Mouse (Mus musculus): ENCODE data around the gene Skor1. TPM values are rescaled to one million over a fixed set of nuclear protein-coding genes. Genes with fewer than 3 reads are reported as not detected.

Gene Skor1
- total RNA-seq, 2 experiments from 2014 or later: 0.13 to 0.15 TPM

- DNase-seq (ENCODE audit: low spot score in 2 of 2): peak in 1 of 2 experiments; percentile 32
Observed at GRCm38 (mm10) chr9:63135801-63136200, 13.0 kb downstream of the Skor1 start.

DNA sequence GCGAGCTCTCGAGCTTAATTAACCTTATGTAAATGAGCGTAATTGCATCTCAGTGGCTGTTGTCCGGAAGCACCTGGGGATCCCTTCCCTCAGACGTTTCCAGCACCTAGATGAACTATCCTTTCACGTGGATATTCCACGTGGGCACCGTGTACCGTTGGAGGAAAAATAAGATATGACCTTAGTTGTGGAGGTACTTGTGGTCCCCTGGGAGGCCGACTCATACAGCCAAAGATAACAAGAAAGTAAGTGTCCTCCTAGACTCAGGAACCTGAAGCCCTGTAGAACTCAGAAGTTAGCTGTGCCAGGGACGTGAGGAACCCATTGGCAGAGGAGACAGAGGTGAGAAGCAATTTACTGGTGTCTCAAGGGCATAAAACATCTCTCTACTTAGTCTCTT is 13.4 kb downstream of the Skor1 start:
- DNase-seq (ENCODE audit: low spot score in 2 of 2): no peak

DNA sequence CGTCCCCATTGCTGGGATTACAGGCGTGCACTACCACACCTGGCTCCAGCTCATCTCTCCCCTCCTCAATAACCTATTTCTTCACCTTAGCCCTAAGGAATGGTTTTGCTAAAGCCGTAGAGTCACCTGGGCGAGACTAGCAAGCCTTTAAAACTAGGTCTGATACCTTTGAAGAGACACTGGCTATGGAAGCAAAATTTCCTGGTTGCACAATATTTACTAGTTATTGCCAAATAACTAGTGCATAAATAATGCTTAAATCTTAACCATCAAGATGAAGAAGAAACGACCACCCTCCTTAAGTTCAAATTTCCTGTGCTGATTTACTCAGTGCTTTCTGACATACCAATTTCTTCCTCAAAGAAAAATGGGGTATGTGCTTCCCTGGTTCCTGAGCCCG is 15.1 kb downstream of the Skor1 start:
- DNase-seq (ENCODE audit: low spot score in 2 of 2): no peak

GRCm38 (mm10) chr9:63132673-63133601 is 15.8 kb downstream of the Skor1 start:
- DNase-seq (ENCODE audit: low spot score in 2 of 2): peak; percentile 90 to 91

DNA sequence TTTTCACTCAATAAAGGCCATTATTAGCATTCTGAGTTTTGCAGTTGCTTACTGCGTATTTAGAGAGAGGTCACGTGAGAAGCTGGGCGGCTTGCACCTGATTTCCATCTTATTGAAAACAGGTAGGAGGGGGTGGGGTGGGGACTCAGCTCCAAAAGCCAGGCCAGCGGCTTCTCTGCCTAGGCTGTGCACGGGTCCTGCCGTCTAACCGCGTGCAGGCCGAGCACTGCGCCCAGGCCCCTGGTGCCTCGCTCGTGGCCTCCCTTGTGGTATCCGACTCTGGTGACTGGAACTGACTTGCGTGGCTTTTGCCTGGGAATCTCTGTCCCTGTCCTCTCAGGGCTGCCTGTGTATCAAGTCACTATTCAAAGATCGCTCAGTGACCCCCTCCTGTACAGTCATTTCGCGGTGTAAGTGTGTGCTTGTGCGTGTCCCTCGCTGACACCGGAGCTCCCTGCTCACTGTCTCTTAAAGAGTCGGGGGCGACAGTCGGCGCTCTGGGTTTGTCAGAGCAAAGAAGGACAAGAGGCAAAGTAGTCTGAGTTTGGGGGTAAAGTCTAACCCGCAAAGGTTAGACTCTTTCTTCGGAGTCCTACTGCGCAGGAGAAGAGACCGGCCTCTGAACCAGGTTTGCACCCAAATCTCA is 16.7 kb downstream of the Skor1 start:
- peak in 1 of 2 experiments; percentile 31 for DNase-seq (ENCODE audit: low spot score in 2 of 2)

DNA sequence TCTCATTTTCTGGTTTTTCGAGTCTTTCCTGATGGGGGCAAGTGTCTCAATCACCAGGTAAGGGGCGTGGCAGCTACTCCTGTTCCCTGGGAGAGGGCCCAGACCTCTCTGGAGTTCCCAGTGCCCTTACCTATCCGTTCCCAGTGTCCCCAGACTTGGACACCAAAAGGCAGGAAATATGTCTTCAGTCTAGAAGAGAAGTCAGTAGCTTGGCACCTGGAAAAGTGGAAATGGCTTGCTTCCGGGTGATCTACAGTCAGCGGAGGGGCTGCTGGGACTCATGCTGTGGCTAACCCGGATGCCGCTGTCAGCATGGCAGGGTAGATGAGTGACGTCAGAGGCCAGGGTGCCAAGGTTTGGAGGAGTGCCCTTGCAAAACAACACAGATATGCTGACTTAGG is 19.1 kb downstream of the Skor1 start:
- DNase-seq (ENCODE audit: low spot score in 2 of 2): no peak

DNA sequence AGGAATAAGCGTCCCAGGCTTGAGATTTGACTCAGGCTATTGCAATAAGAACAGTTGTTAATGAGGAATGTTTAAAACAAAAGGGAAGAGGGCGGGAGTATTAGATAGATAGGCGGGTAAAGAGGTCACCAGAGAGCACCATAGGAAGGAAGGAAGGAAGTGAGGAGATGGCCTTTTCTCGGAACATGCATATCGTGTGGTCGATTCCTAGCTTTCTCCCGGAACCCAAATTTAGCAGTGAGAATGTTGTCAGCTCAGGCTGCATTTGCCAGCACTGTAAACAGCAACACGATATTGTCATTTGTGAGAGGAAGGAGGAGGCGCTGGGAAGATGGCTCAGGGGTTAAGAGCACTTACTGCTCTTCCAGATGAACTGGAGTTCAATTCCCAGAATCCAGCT is 24.2 kb downstream of the Skor1 start:
- DNase-seq (ENCODE audit: low spot score in 2 of 2): no peak

DNA sequence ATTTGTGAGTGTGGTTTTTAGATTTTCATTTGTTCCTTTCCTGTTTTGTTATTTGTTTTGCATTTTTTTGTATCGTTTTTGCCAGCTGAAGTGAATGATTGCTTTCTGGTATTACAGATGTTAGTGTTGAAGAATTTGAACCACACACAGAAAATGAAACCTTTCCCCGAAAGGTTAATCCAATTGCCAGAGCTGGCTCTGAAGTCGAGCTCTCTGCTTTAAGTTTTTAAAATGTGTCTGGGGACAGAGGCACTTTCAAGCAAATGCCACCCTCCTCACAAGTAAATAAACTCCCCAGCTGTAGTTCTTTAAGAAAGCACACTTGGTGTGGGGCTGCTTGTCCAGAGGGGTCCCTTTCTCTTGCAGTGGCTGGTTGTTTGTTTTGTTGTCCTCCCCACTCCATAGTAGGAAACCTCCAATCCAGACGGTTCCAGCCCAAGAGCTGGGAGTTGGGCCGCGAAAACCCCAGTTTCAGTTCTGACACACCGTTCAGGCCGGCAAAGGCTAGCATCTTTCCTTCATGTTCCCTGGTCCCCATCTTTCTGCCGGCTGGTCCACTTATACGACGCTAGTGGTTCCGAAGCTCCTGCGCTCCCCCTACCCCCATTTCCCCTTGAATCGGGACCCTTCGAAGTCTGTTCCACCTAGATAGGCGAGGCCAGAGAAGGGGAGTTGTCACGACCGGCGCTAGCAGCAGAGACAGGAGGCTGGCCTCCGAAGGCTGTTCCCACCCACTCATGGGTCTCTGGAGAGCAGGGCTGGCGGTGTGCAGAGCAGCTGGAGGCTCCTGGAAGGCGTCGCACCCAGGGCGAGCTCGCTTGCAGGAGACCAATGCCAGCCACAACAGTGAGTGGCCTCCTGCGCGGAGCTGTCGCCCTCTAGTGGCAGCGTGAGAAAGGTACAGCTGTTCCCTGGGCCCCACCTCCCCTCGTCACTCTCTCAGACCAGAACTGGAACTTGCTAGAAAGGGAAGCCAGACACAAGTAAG is 25.0 kb downstream of the Skor1 start:
- DNase-seq (ENCODE audit: low spot score in 2 of 2): peak; percentile 84 to 93

DNA sequence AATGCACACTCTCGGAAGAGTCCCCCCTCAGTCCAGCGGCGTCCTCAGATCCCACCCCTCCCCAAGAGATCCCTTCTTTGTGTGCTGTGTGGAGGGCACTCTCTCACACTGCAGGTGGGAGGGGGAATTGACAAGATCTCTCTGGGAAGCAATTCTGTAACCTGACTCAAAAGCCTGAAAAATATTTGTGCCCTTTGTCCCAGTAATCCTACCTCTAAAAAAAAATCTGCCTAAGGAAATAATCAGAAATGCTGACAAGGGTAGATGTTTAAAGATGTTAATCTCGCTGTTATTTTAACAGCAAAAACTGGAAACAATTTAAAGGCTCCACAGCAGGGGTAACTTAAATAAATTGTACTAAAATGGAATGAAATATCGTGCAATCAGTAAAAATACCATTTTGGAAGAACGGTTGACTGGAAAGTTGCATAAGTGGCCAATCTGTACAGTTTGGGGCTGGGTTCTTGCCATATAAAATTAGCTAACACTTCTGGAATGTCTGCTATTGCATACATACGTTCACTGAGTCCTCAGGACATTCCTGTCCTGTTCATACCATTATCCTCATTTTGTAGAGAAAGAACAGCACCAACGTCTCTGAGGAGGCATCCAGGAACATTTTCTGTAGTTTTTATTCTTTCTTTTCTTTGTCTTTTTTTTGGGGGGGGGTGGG is 26.5 kb downstream of the Skor1 start:
- DNase-seq (ENCODE audit: low spot score in 2 of 2): no peak

GRCm38 (mm10) chr9:63118385-63118784 is 30.4 kb downstream of the Skor1 start:
- no peak for DNase-seq (ENCODE audit: low spot score in 2 of 2)

DNA sequence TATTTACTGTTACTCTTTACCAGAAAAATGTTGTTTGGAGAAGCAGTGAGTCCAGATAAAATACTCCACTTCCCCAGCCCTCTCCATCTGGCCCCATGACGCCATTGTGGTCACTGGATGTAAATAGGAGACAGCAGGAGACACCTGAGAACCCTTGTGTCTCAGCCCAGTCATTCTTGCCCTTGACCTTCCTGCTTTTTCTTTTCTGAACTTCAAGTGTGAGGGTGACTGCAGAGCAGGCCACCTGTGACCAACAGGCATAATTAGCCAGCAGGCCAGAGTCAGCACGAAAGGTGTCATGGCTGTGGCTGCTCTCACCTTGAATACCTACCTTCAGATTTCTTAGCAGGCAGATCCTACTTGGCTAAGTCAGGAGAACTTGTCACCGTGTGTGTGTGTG is 36.2 kb downstream of the Skor1 start:
- no peak for DNase-seq (ENCODE audit: low spot score in 2 of 2)

DNA sequence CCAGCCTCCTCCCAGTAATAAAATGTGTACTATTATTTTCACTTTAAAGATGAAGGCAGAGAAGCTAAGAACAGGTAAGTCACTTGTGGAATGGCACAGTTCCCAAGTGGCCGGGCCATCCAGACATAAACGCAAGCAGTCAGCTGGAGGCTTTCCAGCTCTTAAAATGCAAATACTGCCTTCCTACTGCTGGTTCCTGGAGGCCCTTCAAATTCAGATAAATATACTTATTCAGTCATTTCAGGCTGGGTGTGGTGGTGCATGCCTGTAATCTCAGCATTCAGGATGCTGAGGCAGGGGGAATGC is 39.0 kb downstream of the Skor1 start:
- no peak for DNase-seq (ENCODE audit: low spot score in 2 of 2)

DNA sequence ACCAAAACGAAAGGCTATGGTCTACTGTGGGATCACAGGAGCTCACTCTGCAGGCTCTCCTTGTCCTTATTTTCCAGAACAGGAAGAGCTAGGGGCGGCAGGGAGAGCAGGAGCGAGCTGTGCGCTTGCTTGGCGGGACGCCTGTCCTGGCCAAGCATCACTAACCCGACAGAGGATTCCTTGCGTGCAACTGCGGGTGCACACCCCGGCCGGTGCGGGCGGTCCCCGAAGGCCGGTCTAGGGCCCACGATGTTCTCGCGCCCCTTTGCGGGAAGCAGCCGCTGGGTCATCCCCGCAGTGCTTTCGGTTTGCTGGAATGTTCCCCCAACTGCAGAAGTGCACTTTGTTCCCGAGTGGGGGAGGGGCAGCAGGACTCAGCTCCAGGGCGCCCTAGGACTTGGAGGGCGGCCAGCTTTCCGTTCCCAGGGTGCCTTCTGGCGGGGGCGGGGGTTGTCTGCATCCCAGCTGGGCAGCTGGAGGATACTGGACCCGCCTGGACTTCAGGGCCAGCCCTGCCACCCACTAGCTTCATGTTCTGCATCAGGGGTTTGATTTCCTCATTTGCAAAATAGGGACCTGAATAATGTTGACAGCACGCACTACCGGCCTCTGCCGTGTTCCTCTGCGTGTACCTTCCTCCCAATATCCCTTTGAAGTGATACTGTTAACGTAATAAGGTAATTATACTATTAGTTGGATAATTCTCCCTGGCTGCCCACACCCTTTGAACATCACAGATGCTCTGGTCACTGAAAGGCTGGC is 39.6 kb downstream of the Skor1 start:
- peak; percentile 90 to 96 for DNase-seq (ENCODE audit: low spot score in 2 of 2)

- DNase-seq (ENCODE audit: low spot score in 2 of 2): peak in 1 of 2 experiments; percentile 41
Observed at GRCm38 (mm10) chr9:63108580-63108979, 40.2 kb downstream of the Skor1 start.

GRCm38 (mm10) chr9:63100660-63101059 is 48.1 kb downstream of the Skor1 start:
- DNase-seq (ENCODE audit: low spot score in 2 of 2): no peak

DNA sequence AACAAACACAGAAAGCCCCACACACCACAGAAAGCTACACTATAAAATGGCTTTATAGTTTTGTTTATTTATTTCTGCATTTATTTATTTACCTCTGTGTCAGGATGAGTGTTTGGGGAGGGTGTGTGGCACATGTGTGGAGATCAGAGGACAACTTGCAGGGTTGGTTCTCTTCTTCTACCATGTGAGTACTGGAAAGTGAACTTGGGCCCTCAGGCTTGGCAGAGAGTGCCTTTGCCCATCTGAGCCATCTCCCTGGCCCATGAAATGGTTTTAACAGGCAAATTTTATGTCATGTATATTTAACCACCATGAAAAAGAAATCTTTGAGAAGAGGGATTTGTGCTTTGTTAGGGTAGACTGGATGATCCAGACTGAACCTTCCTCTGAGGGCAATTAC is 48.9 kb downstream of the Skor1 start:
- DNase-seq (ENCODE audit: low spot score in 2 of 2): no peak

- no peak for DNase-seq (ENCODE audit: low spot score in 2 of 2)
Observed at GRCm38 (mm10) chr9:63099344-63099743, 49.4 kb downstream of the Skor1 start.

GRCm38 (mm10) chr9:63098887-63099286 is 49.9 kb downstream of the Skor1 start:
- DNase-seq (ENCODE audit: low spot score in 2 of 2): no peak

DNA sequence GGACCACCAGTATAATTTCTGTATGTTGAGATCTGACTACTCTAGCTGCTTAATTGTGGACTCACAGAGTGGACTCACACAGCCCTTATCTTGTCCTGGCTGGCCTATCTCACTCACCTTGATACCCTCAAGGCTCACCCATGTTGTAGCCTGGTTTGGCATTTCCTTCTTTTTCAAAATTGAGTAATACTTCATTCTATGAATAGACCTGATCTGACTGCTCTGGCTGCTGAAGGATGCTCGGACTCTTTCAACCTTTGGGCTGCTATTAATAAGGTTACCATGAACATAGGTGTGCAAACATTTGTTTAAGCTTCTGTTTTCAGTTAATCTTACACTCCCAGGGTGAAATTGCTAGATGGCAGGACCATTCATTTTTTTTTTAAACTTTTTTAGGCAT is 51.6 kb downstream of the Skor1 start:
- DNase-seq (ENCODE audit: low spot score in 2 of 2): no peak

- DNase-seq (ENCODE audit: low spot score in 2 of 2): no peak
Observed at GRCm38 (mm10) chr9:63094030-63094429, 54.7 kb downstream of the Skor1 start.

Measured in gastrocnemius, postnatal 4 days (tissue).